Mouse (Mus musculus): ENCODE measurements around the gene Cend1. TPM values are rescaled to one million over a fixed set of nuclear protein-coding genes. Genes with fewer than 3 reads are reported as not detected.

Cend1 gene
- polyA plus RNA-seq, 1 experiment from 2014 or later, result 5.1 TPM

DNA sequence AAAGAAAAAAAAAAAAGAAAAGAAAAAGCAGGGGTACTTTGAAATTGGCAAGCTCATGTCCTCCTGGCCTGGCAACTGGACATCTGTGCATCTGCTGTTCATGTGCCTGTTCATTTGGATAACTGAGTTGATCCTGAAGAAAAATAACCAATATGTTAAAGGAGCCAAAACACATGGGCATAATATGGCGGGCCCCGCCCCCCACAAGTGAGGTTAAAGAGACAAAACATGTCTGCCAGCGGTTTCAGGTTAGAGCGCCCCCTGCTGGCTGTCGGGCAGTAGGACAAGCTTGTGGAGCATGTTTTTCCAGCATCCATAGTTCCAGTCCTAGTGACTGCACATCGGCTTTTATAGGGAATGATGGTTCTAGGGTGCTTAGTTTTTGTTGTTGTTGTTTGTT lies 34.5 kb downstream of the Cend1 start:
- Histone ChIP-seq H3K27me3 (0 out of 2 replicates have a peak, but pooled peaks cover 2% of the 10 kb centered on the region), H3K4me2 (replicated peaks) (no peak overlapping the region), H3K4me3 (no peak overlapping the region), H3K9me3 (no peaks in the 10 kb centered on the region), H3K4me1 (peaks cover 12% of the 10 kb centered on the region), H3K36me3 (peaks cover 41% of the 10 kb centered on the region), H3K27ac (no peak overlapping the region), H3K9ac (no peak overlapping the region)
- 21% methylated on average over 6 of the region's 6 CpGs for WGBS
- no peak for ATAC-seq (ENCODE audit: low FRiP score, low read depth)

DNA sequence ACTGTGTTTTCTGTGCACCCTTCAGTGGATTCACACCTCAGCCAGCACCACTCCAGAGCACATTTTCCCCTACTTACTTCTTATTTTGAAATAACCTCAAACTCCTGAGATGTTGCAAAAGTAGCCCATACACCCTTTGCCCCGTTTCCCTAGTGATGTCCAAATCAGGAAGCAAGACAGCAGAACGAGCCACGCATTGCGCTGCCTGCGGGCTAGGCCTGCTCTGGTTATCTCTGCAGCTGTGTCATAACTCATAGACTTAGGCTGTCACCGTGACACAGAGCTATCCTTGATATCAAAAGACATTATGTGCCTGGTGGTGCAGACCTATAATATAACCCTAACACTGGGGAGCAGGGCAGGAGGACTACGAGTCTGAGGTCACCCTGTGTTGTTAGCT lies 35.1 kb downstream of the Cend1 start:
- no peak overlapping the region for H3K4me3 ChIP-seq
- peaks cover 12% of the 10 kb centered on the region for H3K4me1 ChIP-seq
- H3K4me2 ChIP-seq (replicated peaks), result no peak overlapping the region
- H3K9me3 ChIP-seq, result no peaks in the 10 kb centered on the region
- no peak overlapping the region for H3K9ac ChIP-seq
- H3K36me3 ChIP-seq, result peaks cover 36% of the 10 kb centered on the region
- ATAC-seq (ENCODE audit: low FRiP score, low read depth), result no peak
- H3K27ac ChIP-seq, result no peak overlapping the region
- 0 out of 2 replicates have a peak, but pooled peaks cover 2% of the 10 kb centered on the region for H3K27me3 ChIP-seq
- WGBS, result 90% methylated on average over 7 of the region's 7 CpGs

GRCm38 (mm10) chr7:141392552-141393222 lies 36.6 kb downstream of the Cend1 start:
- Histone ChIP-seq H3K9ac (peak overlapping the region; percentile 75), H3K4me1 (peaks cover 12% of the 10 kb centered on the region), H3K27ac (peak overlapping the region; percentile 4; the same call in 1 of the 2 replicates), H3K4me3 (peak overlapping the region; percentile 59), H3K27me3 (0 out of 2 replicates have a peak, but pooled peaks cover 2% of the 10 kb centered on the region), H3K36me3 (peaks cover 21% of the 10 kb centered on the region), H3K4me2 (replicated peaks) (peak overlapping the region; percentile 80), H3K9me3 (no peaks in the 10 kb centered on the region)
- no peak for ATAC-seq (ENCODE audit: low FRiP score, low read depth)
- 38% methylated on average over 9 of the region's 9 CpGs for whole genome bisulfite sequencing

DNA sequence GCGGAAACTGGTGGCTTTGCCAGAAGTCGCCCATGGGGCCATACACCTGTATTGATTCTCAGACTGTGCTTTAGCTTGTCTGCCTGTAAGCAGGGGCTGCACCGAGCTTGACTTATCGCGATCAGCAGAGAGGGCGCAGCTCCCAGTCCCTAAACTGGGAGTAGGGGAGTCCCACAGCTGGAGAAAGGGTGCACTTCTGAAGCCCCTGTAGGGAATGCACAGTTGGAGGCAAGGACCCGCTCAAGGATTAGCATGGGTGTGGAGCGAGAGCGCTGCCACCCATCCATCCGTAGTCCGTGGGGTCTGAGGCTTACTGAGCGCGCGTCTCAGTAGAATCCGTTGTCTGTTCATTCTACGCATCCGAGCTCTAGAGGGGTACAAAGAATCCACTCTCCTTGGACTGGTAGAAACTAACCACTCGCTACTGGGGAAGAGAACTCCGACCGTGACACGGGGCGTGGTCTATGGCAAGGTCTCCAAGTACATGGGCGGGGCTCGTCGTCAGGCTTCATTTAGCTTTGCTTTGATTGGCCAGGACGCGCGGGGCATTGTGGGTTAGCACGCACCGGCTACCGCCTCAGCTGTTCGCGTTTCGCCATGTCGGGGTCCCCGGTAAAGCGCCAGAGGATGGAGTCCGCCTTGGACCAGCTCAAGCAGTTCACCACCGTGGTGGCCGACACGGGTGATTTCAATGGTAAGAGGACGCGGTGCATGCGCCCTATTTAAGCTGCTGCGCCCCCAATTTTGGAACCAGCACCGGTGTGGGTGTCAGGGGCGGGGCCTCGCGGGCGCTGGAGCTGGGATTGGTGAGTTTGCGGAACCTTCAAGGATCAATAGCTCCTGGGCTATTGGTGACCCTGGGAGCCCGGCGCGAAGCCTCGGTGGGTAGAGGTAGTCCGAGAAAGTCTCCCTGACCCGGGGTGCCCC lies 37.4 kb downstream of the Cend1 start, which contains the start of gene Taldo1:
Gene Taldo1, plus strand, starts transcription at position 575 of the 927 bp plus-strand sequence.
- under 1% methylated on average over 57 of the region's 57 CpGs for WGBS
- peak within 1 kb of the TSS; percentile 23; the same call in 1 of the 2 replicates for H3K27ac ChIP-seq

DNA sequence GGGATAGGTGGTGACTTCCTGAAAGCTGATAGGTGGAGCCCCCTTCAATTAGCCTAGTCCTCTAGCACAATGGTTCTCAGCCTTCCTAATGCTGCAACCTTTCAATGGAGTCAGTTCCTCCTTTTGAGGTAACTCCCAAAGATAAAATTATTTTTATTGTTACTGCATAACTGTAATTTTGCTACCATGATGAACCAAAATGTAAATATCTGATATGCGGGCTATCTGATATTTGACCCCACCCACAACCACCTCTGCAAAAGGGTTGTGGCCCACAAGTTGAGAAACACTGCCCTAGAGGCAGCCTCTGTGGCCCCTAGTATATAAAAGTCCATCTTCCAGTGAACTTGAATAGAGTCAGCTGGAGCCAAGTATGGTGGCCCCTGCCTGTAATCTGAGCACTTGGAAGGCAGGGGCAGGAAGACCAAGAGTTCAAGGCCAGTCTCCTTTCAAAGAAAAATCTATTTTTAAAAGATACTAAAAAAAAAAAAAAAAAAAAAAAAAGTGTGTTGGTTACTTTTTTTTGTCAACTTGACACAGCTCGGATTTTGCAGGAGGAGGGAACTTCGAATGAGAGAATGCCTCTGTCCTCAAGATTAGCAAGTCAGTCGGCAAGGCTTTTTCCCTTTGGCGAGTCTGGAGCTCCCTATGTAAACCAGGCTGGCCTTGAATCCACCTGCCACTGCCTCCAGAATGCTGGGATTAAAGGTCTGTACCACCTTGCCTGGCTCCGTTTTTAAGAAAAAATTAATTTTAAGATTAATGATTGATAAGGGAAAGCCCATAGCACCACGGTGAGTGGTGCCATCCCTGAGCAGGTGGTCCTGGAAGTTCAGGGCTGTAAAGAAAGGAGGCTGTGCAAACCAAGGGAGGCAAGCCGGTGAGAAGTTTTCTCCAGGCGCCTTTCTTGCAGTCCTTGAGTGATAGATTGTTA lies 38.7 kb downstream of the Cend1 start:
- no peak for ATAC-seq (ENCODE audit: low FRiP score, low read depth)
- no peak overlapping the region for H3K9ac ChIP-seq
- H3K27me3 ChIP-seq, result 0 out of 2 replicates have a peak, but pooled peaks cover 2% of the 10 kb centered on the region
- peak overlapping the region; percentile 80; the same call in 1 of the 2 replicates for H3K4me2 ChIP-seq (replicated peaks)
- WGBS, result 52% methylated on average over 9 of the region's 9 CpGs
- no peak overlapping the region for H3K27ac ChIP-seq
- H3K4me3 ChIP-seq, result no peak overlapping the region
- H3K9me3 ChIP-seq, result no peaks in the 10 kb centered on the region
- H3K4me1 ChIP-seq, result peaks cover 12% of the 10 kb centered on the region
- peaks cover 3% of the 10 kb centered on the region; the same call in 1 of the 2 replicates for H3K36me3 ChIP-seq

More for the DNA sequence above, 37.4 kb downstream of the Cend1 start, which contains the start of gene Taldo1:
- H3K36me3 ChIP-seq, result peaks cover 16% of the 10 kb centered on the region
- peaks cover 12% of the 10 kb centered on the region for H3K4me1 ChIP-seq
- no peaks in the 10 kb centered on the region for H3K9me3 ChIP-seq
- H3K27me3 ChIP-seq, result 0 out of 2 replicates have a peak, but pooled peaks cover 2% of the 10 kb centered on the region
- peak within 1 kb of the TSS; percentile 80 for H3K4me2 ChIP-seq (replicated peaks)
- ATAC-seq (ENCODE audit: low FRiP score, low read depth), result peak; percentile 95
- peak within 1 kb of the TSS; percentile 59 for H3K4me3 ChIP-seq
- peak within 1 kb of the TSS; percentile 75 for H3K9ac ChIP-seq

- no peak for ATAC-seq (ENCODE audit: low FRiP score, low read depth)
- WGBS, result 45% methylated on average over 3 of the region's 3 CpGs
- H3K4me2 ChIP-seq (replicated peaks), result no peak overlapping the region
- no peak overlapping the region for H3K9ac ChIP-seq
- no peaks in the 10 kb centered on the region for H3K36me3 ChIP-seq
- peaks cover 2% of the 10 kb centered on the region; the same call in 1 of the 2 replicates for H3K27me3 ChIP-seq
- no peak overlapping the region for H3K27ac ChIP-seq
- peaks cover 12% of the 10 kb centered on the region for H3K4me1 ChIP-seq
- H3K9me3 ChIP-seq, result no peaks in the 10 kb centered on the region
- H3K4me3 ChIP-seq, result no peak overlapping the region
Measured at GRCm38 (mm10) chr7:141388487-141389109, 40.7 kb downstream of the Cend1 start.

DNA sequence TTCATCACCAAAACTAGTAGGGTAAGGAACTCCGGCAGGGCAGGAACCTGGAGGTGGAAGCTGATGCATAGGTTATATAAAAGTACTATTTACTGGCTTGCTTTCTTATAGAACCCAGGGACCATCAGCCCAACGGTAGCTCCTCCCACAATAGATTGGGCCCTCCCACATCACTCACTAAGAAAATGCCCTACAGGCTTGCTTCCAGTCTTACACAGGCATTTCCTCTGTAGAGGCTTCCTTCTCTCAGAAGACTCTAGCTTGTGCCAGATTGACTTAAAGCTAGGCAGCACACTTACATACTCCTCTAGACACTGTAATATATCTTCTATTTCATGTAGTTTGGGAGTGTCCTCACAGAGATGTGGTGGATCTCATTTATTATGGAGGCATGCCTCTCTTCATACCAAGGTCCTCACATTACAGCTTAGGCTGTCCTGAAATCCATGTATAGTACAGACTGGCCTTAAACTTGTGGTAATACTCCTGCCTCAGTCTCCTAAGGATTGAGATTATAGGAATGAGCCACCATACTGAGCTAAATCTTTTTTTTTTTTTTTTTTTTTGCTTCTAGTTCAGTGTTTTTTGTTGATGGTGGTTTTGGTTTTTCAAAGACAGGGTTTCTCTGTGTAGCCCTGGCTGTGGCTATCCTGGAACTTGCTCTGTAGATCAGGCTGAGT lies 41.3 kb downstream of the Cend1 start:
- H3K9me3 ChIP-seq, result no peaks in the 10 kb centered on the region
- H3K9ac ChIP-seq, result no peak overlapping the region
- H3K27ac ChIP-seq, result no peak overlapping the region
- no peak overlapping the region for H3K4me3 ChIP-seq
- 48% methylated on average over 2 of the region's 2 CpGs for WGBS
- ATAC-seq (ENCODE audit: low FRiP score, low read depth), result no peak
- peaks cover 2% of the 10 kb centered on the region; the same call in 1 of the 2 replicates for H3K27me3 ChIP-seq
- H3K36me3 ChIP-seq, result no peaks in the 10 kb centered on the region
- H3K4me1 ChIP-seq, result peaks cover 9% of the 10 kb centered on the region
- H3K4me2 ChIP-seq (replicated peaks), result no peak overlapping the region

GRCm38 (mm10) chr7:141381068-141381835 lies 48.0 kb downstream of the Cend1 start:
- Histone ChIP-seq H3K9me3 (no peaks in the 10 kb centered on the region), H3K36me3 (no peaks in the 10 kb centered on the region), H3K4me2 (replicated peaks) (no peak overlapping the region), H3K4me1 (no peaks in the 10 kb centered on the region), H3K4me3 (no peak overlapping the region), H3K9ac (no peak overlapping the region), H3K27ac (no peak overlapping the region), H3K27me3 (no peaks in the 10 kb centered on the region; the same call in 1 of the 2 replicates)
- no peak for ATAC-seq (ENCODE audit: low FRiP score, low read depth)
- WGBS, result 72% methylated on average over 4 of the region's 4 CpGs

GRCm38 (mm10) chr7:141379584-141379983 lies 49.7 kb downstream of the Cend1 start:
- Histone ChIP-seq H3K9ac (no peak overlapping the region), H3K4me2 (replicated peaks) (no peak overlapping the region), H3K27ac (no peak overlapping the region), H3K36me3 (no peaks in the 10 kb centered on the region), H3K4me1 (no peaks in the 10 kb centered on the region), H3K4me3 (no peak overlapping the region), H3K27me3 (no peaks in the 10 kb centered on the region; the same call in 1 of the 2 replicates), H3K9me3 (no peaks in the 10 kb centered on the region)
- ATAC-seq (ENCODE audit: low FRiP score, low read depth), result no peak
- WGBS, result 23% methylated on average over 4 of the region's 4 CpGs

Data from limb, embryonic 13.5 days (tissue).